Mouse (Mus musculus) urinary bladder, adult 2 months (tissue): ENCODE measurements around the gene Sf1. TPM values are rescaled to one million over a fixed set of nuclear protein-coding genes. Genes with fewer than 3 reads are reported as not detected.

Source experiments
- DNase-seq: peaks from one replicate; pipeline ENCODE4 v3.0.0; 2022; ENCODE audit warnings: low spot score
- polyA plus RNA-seq: library from polyadenylated mRNA; depleted of rRNA; stranded (reverse); fragments of >200 nt; gene quantifications from 2 replicates; pipeline ENCODE4 v1.2.3, GENCODE M21; 2012; rRNA removed

Gene Sf1
- polyA plus RNA-seq = 89.7 and 158 TPM in 2 replicates

- peak; percentile 97 for DNase-seq
These were observed at the start of gene Sf1 for GRCm38 (mm10) chr19:6363411-6364240. Gene Sf1 (plus strand): TSS chr19:6363690.

- DNase-seq = no peak
These were observed 49.7 kb upstream of the Sf1 start for GRCm38 (mm10) chr19:6313796-6314195.

DNA sequence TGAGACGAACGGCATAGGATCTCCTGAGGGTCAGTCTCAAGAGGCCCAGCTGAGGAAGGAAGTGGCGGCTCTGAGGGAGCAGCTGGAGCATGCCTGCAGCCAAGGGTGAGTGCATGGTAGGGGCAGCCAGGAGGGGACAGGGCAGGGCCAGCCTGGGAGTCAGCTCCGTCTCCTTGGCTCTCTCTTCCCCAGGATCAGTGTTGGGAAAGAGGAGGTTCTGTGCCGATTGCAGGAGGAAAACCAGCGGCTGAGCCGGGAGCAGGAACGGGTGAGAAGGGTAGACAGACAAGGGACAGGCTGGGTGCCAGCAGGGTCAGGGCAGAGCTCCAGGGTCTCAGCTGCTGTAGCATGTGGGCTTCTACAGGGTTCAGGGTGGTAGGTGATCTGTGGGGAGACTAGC lies 49.0 kb upstream of the Sf1 start:
- DNase-seq = no peak

DNA sequence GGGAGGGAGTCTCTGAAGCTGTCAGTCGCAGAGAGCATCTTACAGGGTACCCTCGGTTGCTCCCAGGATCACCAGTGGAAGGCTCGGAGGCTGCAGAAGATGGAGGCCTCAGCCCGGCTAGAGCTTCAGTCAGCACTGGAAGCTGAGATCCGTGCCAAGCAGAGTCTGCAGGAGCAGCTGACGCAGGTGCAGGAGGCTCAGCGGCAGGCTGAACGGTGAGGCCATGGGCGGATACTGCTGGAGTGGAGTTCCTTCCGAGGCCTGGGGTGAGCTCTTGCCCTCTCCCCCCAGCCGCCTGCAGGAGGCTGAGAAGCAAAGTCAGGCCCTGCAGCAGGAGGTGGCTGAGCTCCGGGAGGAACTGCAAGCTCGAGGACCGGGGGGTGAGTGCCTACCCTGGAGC lies 47.9 kb upstream of the Sf1 start:
- no peak for DNase-seq

- no peak for DNase-seq
These were observed 45.3 kb upstream of the Sf1 start for GRCm38 (mm10) chr19:6318145-6318544.

DNA sequence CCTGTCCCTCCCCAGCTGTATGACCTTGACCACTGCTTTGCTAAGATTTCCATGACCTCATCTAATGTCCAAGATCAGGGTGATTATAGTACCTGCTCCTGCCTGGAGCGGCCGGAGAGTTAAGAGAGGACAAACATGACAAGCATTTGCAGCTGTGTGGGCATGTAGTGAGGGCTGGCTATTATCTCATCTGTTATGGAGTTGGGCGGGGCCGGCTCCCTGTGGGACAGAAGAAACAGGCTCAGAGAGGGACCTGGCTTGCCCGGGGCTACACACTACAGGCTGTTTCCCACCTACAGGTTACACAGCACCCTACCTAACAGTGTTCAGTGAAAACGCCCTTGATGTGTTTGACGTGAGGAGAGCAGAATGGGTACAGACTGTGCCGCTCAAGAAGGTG lies 42.1 kb upstream of the Sf1 start:
- no peak for DNase-seq

DNA sequence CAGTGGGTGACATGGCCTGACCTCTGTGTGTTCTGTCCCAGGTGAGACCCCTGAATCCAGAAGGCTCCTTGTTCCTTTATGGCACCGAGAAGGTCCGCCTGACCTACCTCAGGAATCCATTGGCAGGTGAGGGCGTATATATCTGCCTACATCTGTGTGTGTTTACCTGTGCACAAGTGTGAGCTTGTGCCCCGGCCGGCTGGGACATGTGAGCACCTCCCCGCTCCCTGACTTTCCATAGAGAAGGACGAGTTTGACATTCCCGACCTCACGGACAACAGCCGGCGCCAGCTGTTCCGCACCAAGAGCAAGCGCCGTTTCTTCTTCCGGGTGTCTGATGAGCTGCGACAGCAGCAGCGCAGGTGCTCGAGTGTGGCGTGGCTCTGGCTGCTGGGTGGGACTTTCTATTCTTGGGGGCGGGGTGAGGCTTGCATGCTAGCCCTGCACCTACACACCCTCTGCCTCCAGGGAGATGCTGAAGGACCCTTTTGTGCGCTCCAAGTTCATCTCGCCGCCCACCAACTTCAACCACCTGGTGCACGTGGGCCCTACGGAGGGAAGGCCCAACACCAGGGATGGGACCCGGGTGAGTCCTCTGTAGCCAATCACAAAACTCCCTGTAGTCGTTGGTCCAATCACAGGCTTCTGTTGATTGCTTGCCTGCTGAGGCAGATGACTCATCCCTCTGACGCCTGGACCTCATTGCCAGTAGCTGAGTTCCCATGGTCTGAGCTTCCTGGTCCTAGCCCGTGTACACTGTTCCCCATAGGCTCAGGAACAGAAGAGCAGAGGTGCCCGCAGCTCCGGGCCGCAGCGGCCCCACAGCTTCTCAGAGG lies 41.5 kb upstream of the Sf1 start:
- DNase-seq = peak; percentile 62

- no peak for DNase-seq
These were observed 38.7 kb upstream of the Sf1 start for GRCm38 (mm10) chr19:6324751-6325150.

DNA sequence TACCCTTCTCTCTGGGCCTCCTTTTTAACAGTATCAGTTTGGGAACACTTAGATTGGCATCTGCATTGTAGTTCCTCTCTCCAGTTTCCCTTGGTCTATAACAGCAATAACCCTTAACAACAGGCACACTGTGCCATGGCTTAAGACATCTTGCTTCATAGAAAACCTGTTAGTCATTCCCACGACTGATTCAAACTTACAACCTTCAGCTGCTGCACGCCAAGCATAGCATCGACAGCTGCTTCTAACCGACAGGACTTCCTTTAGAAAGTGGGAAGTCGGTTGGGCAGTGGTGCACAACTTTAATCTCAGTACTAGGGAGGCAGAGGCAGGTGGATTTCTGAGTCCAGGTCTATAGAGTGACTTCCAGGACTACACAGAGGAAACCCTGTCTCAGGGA lies 32.3 kb upstream of the Sf1 start:
- DNase-seq = no peak

DNA sequence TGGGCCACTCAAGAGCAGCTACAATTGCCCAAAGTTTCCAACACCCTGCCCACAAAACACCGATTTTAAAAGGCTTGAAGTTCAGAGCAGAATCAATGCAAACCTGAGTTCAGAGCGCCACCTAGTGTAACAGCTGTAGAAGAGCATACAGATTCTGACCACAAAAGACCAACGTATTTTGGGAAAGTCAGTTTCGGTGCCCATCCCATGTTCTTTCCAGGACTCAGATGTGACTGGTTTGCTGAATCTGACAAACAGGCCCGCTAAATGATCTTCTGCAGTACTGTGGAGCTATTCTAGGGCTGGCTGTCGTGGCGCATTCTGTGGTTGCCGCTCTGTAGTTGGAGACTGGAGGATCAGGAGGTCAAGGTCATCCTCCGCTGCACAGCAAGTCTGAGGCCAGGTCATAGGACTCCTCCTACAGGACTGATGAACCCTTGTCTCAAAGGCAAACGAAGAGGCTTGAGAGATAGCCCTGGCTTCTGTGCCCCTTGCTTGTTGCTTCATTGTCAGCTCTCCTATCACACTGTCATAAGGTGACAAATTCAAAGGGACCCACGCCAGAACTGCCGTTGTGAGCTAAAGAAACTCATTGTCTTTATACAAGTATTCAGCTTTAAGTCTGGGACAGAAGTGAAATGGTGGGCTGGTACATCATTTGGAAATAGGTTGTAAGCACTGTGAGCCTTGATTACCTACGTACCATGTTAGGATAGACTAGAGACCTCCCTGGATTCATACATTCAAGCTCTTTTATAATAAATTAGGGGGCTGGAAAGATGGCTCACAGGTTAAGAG lies 31.6 kb upstream of the Sf1 start:
- no peak for DNase-seq

DNA sequence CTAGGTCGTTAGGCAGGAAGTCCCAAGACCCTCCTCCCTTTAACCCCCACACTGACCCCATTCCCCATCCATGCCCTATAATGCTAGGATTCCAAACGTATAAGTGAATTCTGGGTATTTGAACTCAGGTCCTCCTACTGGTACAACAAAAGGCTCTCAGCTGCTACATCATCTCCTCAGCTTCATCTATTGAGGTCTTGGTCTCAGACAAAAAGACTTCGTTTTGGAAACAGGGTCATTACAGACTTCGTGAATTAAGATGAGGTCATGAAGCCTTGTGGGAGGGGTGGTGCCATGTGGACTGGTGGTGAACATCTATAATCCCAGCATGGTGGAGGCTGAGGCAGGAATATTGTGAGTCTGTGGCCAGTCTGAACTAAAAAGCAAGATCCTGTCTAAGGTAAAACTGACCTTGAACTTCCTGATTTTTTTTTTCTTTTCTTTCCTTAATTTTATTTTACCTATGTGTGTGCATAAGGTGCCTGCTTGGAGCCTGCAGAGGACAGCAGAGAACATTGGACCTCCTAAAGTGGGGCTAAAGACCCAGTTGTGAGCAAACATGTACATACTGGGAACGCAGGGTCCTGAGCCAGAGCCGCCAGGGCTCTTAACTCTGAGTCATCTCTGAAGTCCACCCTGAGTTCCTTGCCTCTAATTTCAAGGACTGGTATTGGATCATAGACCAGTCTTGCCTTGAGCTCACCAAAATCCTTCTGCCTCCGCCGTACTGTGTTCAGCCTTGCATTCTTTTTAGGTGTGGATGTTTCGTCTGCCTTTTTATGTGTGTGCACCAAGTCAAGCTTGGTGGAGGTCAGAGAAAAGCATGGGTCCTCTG lies 29.5 kb upstream of the Sf1 start:
- no peak for DNase-seq

- DNase-seq = peak; percentile 84
These were observed 28.6 kb upstream of the Sf1 start, which contains the start of gene Men1 for GRCm38 (mm10) chr19:6334673-6335457. Gene Men1 (plus strand): TSS chr19:6334979.

- DNase-seq = no peak
These were observed 28.0 kb upstream of the Sf1 start for GRCm38 (mm10) chr19:6335458-6335827.

GRCm38 (mm10) chr19:6336920-6337319 lies 26.6 kb upstream of the Sf1 start:
- DNase-seq = no peak

- DNase-seq = no peak
These were observed 25.3 kb upstream of the Sf1 start for GRCm38 (mm10) chr19:6338171-6338570.

DNA sequence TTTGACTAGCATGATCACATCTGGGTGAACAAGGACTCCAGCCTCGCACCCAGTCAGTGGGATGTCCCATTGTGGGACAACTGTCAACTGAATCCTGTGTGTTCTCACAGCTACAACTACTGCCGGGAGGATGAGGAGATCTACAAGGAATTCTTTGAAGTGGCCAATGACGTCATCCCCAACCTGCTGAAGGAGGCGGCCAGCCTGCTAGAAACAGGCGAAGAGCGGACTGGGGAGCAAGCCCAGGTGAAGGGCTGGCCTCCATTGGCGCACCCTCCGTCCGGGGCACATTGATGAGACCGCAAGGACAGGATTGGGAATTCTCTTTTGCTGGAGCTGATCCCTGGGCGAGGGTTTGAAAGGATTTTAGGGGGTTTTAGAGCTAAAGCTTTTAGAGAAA lies 24.8 kb upstream of the Sf1 start:
- DNase-seq = no peak

- DNase-seq = no peak
These were observed 24.3 kb upstream of the Sf1 start for GRCm38 (mm10) chr19:6339191-6339590.

DNA sequence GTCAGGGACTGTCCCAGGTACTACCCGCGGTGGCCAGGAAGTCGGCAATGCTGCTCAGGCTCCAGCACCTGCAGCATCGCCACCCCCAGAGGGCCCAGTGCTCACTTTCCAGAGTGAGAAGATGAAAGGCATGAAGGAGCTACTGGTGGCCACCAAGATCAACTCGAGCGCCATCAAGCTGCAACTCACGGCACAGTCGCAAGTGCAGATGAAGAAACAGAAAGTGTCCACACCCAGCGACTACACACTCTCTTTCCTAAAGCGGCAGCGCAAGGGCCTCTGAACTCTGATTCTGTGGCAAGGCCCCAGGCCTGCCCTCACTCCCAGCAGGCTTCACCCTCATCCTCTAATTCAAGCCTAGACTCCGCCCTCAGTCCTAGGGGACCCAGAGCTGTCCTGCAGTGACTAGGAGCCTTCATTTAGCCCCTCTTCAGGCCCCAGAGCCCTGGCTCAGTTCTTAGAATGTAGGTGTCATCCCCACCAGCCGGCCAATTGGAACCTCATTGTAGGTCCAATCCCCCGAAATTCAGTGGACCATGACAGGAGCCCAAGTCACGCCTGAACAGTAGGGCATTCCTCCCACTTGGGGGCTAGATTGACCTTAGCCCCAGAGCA lies 23.5 kb upstream of the Sf1 start:
- DNase-seq = no peak

DNA sequence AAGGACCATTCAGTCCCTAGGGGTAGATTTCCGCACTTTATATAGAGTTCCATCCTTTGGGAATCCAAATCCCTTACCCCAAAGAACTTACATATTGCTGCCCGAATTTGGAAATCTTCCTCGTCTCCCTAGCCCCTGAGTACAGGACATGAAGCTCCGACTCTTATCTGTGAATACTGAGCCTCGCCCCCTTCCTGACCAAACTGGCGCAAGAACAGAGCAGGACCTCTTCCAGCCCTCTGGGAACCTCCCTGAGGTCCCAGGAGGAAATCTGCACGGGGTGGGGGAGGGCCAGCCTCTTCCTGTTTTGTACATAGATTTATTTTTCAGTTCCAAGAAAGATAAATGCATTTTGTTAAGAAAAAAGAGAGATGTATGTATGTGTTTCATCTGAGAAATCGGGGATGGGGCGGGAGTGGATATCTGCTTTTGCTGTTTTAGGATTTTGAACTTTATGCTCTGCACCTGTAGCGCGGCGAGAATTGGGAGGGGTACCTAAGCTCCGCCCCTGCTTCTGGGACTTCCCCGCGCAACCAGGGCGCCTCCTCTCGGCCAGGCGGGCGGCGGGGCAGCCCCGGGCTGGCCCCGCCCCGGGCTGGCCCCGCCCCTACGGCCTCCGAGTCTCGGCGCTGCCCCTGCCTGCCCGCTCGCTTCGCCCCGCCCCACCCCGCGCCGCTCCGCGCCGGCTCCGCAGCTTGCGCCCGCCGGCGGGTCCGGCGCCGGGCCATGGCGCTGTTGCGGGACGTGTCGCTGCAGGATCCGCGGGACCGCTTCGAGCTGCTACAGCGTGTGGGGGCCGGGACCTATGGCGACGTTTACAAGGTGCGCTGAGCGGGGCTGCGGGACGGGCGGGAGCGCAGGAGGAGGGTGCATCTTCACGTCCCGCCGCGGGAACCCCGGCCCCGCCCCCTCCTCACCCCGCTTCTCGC lies 22.7 kb upstream of the Sf1 start, which contains the start of gene Map4k2:
Map4k2 (plus strand) TSS at position 612 of the 929 bp plus-strand sequence.
- peak; percentile 74 for DNase-seq
